Mouse (Mus musculus) retina, adult 2 months (tissue): Measurements from ENCODE around the gene Runx1.

Experiments used
- DNase-seq: peaks from one replicate; pipeline ENCODE4 v3.0.0-alpha.2; 2012; ENCODE audit warnings: low read depth, low spot score

Gene Runx1

DNA sequence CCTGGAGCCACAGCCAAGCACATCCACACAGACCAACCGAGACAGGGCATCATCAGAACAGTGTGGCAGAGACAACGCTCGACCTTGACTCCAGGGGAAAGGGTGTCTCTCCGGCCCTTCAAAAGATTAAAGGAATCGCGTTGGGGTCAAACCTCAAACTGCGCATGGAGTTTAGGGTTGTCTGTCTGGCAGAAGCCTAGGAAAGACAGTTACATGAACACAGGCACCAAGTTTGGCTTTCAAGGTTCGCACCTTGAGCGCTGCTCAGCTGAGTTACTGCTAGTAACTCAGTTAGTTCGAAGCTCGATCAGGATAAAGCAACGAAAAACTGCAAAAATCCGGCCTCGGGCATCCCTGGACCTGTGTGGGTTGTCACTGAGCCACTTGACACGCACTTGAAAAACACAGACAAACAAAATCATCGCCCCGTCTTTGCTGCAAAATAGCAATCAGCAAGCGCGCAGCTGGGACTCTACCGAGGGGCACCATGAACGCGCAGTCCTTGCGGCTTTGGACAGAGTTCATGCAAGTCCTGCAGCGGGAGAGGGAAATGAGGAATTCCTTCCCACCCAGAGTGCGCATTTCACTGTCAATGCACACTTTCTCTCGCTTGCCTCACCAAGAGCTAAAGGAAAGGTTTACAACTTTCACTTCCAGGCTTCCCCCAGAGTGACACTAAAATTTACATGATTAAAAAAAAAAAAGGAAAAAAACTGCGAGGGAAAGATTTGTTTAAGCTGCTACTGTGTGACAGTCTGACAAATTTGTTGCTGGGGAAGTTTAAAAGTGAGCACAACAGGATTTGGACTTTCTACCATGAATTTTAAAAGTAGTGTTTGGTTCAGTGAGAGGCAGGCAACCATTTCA is 126.2 kb downstream of the Runx1 start:
- DNase-seq = no peak

GRCm38 (mm10) chr16:92698612-92698998 is 127.3 kb downstream of the Runx1 start:
- DNase-seq = peak; percentile 59

DNA sequence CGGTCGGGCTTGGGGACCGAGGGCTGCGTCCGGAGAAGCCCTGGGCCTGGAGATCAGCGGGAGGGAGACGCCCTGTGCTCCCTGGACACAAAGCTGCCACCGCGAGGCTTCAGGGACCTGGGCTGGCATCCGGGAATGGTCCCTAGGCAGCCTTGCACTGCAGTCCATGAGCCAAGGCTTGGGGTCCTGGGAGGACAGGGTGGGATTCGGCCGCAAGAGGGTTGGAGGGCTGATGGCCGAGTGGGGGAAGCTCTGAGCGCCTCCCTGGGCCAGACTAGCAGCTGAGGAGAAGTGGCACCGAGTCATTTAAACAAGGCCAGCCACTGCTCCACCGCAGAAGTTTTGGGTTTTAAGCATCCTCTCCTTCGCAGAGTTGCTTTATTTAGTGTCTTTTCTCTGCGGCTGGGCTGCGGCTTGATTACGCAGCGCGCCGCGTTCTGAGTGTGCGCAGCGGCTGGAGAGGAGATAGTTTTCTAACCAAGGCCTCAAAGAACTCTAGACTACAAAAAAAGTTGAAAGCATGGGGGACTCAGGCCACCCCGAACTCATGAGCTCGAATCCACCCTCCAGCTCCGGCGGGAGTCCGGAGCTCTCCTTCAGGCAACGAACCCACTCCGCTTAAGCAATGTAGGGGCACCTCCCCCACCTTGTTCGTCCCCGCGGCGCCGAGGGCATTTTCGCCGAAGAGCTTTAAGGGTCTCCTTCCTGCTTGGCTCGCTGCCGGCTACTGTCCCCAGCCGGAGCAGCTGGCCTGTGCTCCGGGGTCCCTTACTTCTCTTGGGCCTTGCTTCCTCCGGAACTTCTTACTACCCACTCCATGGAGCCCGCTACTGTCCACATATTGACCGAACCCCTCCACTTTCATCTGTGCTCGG is 128.0 kb downstream of the Runx1 start:
- no peak for DNase-seq

DNA sequence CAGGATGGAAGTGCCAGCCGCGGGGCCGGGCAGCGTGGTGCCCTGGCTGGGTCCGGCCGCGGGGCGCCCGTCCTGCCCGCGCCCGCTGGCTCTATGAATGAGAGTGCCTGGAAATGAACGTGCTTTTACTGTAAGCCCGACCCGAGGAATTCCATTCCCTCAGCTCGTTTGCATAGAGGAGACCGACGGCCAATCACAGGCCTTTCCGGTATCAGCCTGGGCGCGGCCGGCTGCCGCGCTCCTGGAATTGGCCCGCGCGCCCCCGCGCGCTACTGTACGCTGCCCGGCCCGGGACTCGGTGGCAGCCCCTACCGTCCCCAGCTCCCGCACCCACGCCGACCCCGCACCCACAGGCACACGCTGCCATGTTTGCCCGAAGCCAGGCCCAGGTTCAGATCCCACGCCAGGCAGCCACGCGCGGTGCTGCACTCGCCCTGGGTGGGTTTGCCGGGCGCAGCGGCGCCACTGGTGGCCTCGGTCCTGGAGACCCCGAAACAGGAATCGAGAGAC is 128.7 kb downstream of the Runx1 start:
- DNase-seq = no peak

GRCm38 (mm10) chr16:92696411-92697015 is 129.4 kb downstream of the Runx1 start:
- no peak for DNase-seq

DNA sequence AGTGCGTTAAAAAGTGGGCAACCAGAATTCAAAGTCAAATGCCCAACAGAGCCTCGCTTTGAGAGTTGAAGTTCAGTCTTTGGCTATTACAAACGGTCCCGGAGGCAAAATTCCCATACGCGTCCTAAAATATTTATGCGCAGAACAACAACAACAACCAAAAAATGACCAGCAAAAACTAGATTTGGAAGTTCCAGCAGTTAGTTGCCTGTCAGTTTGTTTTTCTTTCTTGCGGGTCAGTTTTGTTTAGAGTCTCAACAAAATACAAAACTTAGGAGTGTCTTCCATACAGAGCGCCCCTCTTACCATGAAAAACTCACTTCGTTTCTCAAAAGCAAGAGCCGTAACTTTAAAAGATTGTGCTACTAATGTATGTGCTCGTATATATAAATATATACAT is 130.0 kb downstream of the Runx1 start:
- DNase-seq = no peak

- DNase-seq = no peak
These were observed 130.6 kb downstream of the Runx1 start for GRCm38 (mm10) chr16:92695200-92695921.

DNA sequence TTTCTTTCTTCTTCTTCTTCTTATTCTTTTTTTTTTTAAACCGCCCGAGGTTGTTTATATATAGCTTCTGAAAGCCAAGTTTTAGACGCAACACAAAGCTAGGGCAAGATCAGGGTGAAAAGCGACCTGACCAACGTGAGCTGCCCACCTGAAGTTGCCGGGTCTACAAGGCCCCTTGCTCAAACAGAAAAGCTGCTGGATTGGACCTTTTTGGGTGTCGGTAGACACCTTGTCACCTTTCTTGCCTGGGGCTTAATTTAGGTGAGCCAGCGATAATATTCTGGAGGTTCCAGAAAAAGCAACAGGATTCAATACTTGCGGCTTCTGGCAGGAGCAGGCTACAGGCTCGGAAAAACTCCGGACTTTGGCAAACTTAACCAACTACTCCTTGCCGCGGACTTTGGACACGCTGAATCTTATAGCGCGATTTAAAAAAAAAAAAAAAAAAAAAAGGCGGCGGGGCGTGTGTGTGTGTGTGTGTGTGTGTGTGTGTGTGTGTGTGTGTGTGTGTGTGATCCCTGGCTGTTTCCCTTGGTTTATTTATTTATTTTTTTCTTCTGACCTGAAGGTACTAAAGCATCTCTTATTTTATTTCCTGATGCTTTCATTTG is 131.3 kb downstream of the Runx1 start:
- DNase-seq = no peak

- no peak for DNase-seq
These were observed 135.2 kb downstream of the Runx1 start for GRCm38 (mm10) chr16:92690759-92691158.

- DNase-seq = no peak
These were observed 137.0 kb downstream of the Runx1 start for GRCm38 (mm10) chr16:92688941-92689340.

DNA sequence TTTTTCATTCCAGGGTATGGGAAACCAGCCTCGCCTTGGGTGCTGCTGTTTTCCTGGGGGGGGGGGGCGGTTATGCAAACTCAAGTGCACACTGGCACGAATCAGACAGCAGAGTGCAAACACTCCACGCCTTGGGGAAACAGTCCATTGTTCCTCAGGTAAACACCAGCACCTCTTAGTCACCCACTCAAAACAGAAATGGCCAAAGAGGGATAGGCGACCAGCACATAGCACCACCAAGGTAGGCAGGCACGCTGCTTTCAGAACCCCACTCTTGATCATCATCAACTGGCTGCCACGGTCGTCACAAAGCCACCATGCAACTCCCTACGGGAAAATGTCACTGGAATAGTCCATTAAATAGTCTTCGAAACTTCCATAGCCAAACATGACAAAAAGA is 139.0 kb downstream of the Runx1 start:
- DNase-seq = no peak

DNA sequence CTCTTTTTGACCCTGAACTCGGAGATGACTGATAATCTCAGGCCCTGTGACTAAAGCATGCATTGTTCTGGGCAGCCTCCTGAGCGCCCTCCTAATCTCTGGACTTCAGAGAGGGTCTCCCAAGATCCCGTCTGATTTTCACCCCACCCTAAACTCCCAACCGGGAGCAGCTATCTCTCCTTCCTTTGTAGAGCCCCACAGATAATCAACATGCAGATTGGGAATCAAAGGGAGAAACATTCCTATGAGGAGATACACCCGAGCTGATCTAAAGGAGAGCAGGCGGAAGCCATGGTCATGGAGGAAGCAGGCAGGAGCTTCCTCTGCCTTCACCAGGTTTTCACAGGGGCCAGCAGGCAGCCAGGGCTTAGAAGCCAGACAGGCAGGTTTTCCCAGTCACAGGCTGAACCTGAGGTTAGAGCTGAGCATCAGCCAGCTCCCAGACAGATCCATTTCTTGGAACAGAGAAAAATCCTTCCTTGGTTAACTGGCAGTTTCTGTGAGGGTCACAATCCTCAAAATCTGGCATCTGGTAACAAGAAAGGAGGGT is 140.1 kb downstream of the Runx1 start:
- DNase-seq = no peak

GRCm38 (mm10) chr16:92684423-92685211 is 141.3 kb downstream of the Runx1 start:
- no peak for DNase-seq

DNA sequence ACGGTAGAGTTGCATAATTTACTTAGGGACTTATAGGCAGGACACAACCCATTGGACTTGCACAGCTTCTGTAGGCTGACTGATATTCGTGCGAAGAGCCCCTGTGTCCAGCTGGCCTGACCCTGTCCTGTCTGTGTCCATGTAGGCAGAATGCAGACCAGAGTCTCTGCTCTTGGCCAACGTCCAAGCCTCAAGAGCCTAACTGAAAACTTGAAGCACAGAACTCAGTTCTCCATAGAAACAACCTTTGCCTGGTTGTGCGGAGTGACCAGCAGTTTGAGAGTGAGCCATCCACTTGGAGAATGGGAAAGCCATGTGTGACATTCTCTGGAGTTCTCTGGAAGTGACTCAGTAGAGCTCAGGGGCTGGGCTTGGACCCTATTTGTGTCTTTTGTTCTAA is 149.3 kb downstream of the Runx1 start:
- DNase-seq = no peak

GRCm38 (mm10) chr16:92675677-92676076 is 150.3 kb downstream of the Runx1 start:
- DNase-seq = no peak

DNA sequence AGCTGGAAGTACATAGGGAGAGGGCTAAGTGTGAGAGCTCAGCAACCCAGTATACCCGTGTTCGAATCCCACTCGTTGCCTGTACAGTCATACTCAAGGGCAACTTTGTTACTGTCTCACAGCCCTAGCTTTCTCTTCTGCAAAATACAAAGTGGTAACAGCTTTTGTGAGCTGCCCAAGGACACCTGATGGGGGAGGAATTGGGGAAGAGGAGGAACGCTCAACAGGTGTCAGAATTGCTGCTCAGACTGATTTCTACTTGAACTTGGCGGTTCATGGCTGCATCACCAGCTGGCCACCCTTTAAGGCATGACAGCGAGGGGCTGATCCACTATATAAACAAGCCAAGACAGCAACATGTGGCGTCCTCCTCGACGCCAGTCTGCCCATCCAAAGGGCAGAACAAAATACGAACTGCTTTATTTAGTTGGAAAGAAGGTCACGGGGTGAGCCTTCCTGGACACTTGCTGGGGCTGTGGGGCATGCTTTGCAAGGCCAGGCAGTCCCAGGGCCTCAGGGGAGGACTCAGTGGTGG is 151.0 kb downstream of the Runx1 start:
- no peak for DNase-seq

GRCm38 (mm10) chr16:92674121-92674816 is 151.7 kb downstream of the Runx1 start:
- no peak for DNase-seq

DNA sequence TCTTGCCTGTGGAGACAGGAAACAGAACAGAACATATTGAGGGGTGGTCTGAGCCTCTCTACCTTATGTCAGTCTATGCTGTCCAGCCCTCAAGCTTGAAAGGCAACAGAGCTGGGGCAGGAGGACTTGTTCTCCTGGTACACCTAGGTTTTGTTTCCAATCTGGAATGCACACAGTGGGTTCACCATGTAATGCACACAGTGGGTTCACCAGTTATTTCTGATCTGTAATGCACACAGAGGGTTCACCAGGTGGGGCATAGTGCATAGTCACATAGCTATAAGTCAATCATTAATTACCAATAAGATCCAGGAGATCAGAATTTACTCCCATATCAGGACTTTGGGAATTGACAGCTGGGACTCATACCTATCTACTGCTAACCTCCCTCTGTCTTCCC is 157.1 kb downstream of the Runx1 start:
- DNase-seq = no peak

DNA sequence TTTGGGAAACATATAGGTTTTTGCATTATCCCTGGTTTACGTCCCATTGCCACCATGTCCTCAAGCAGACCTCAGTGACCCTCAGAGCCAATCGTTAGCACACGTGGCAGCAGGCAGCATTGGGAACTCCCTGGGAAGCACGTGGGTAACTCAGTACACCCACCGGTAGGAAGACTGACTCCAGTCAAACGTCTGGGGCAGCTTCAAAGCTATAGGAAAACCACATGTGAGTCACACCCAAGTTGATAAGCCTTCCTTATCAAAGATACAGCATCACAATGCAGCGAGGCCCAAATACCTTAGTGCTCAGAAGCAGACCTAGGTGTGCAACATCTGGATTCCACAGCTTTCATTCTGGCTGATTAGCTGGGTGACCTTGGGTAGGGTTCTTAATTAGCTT is 164.2 kb downstream of the Runx1 start:
- no peak for DNase-seq
